Mouse (Mus musculus) left cerebral cortex, adult 11 months (tissue): ENCODE results near the gene Ccdc103.

ENCODE experiments used
- DNase-seq: peaks from one replicate; pipeline ENCODE4 v3.0.0; 2022; ENCODE audit warnings: low spot score

Ccdc103 gene

GRCm38 (mm10) chr11:102880585-102881313 is at the start of gene Ccdc103, which contains the start of gene Eftud2:
Gene Ccdc103 (plus strand): TSS chr11:102881204.
Gene Eftud2 (minus strand): TSS chr11:102880985.
- peak; percentile 91 for DNase-seq

- no peak for DNase-seq
These were observed 48.2 kb upstream of the Ccdc103 start for GRCm38 (mm10) chr11:102832700-102833297.

- DNase-seq, result no peak
These were observed 46.8 kb upstream of the Ccdc103 start for GRCm38 (mm10) chr11:102834219-102834618.

GRCm38 (mm10) chr11:102835549-102835948 is 45.5 kb upstream of the Ccdc103 start, which contains the start of gene Higd1b:
Gene Higd1b (plus strand): TSS chr11:102835849.
- no peak for DNase-seq

- no peak for DNase-seq
These were observed 44.9 kb upstream of the Ccdc103 start for GRCm38 (mm10) chr11:102836146-102836545.

- DNase-seq, result no peak
These were observed 43.6 kb upstream of the Ccdc103 start for GRCm38 (mm10) chr11:102837385-102837784.

- DNase-seq, result no peak
These were observed 42.9 kb upstream of the Ccdc103 start for GRCm38 (mm10) chr11:102838126-102838525.

GRCm38 (mm10) chr11:102838616-102839150 is 42.3 kb upstream of the Ccdc103 start:
- no peak for DNase-seq

GRCm38 (mm10) chr11:102845926-102846325 is 35.1 kb upstream of the Ccdc103 start:
- no peak for DNase-seq

- no peak for DNase-seq
These were observed 29.1 kb upstream of the Ccdc103 start for GRCm38 (mm10) chr11:102851883-102852282.

GRCm38 (mm10) chr11:102853760-102854159 is 27.2 kb upstream of the Ccdc103 start:
- DNase-seq, result no peak

GRCm38 (mm10) chr11:102855941-102856340 is 25.1 kb upstream of the Ccdc103 start:
- DNase-seq, result no peak

GRCm38 (mm10) chr11:102858951-102859350 is 22.1 kb upstream of the Ccdc103 start:
- DNase-seq, result no peak

- peak; percentile 35 for DNase-seq
These were observed 21.1 kb upstream of the Ccdc103 start for GRCm38 (mm10) chr11:102859933-102860332.

- DNase-seq, result no peak
These were observed 16.7 kb upstream of the Ccdc103 start for GRCm38 (mm10) chr11:102864272-102864671.

- DNase-seq, result peak; percentile 72
These were observed 6.1 kb upstream of the Ccdc103 start for GRCm38 (mm10) chr11:102874801-102875334.

GRCm38 (mm10) chr11:102879558-102879957 is 1.4 kb upstream of the Ccdc103 start:
- no peak for DNase-seq

GRCm38 (mm10) chr11:102881314-102882198 is 552 bp downstream of the Ccdc103 start:
- DNase-seq, result no peak

GRCm38 (mm10) chr11:102884616-102885219 is 3.7 kb downstream of the Ccdc103 start, which contains the start of gene Fam187a:
Gene Fam187a (plus strand): TSS chr11:102885169.
- DNase-seq, result no peak

GRCm38 (mm10) chr11:102887433-102887832 is 6.4 kb downstream of the Ccdc103 start:
- DNase-seq, result no peak

GRCm38 (mm10) chr11:102888135-102888534 is 7.1 kb downstream of the Ccdc103 start:
- no peak for DNase-seq
